Mouse (Mus musculus): ENCODE data around the gene Sos1.
"Not testable (repeated sequence)": the region's sequence is repeated elsewhere in the genome, so short reads cannot be mapped to it uniquely, and the experiment has no call there.

Gene Sos1

DNA sequence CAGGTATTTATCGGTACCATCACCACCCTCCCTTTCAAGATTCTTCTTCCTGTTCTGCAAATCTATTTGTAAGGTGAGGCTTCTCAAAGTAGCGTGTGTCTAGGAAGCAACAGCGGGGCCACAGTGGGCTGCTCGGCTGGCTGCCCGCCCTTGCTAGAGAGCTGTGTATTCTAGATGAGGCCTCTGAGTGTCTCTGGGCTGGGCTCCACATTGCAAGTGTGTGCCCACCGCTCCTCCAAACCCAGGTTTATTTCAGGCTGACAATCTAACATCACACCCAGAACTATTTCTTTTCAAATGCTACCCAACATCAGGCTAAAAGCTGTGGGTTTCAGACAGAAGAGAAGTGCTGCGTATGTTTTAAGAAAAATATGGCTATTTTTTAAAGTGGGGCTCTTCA is 54.1 kb downstream of the Sos1 start:
- no peak for DNase-seq (ENCODE audit: low read depth, low spot score)

DNA sequence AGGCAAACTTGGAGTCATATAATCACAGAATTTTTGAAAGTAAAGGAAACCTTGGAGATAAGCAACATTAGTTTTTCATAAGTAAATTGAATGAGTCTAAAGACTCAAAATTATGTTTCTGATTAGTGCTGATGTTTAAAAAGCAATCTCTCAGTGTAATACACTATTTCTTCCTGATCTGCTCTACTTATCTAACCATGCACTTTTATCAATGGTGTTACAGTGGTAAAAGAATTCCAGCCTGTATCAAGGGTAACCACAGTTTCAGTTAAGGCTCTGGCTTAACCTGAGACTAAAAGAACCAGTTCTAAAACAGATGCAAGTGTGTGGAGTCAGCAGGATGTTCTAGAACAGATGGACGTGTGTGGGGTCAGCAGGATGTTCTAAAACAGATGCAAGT is 59.3 kb downstream of the Sos1 start:
- no peak for DNase-seq (ENCODE audit: low read depth, low spot score)

DNA sequence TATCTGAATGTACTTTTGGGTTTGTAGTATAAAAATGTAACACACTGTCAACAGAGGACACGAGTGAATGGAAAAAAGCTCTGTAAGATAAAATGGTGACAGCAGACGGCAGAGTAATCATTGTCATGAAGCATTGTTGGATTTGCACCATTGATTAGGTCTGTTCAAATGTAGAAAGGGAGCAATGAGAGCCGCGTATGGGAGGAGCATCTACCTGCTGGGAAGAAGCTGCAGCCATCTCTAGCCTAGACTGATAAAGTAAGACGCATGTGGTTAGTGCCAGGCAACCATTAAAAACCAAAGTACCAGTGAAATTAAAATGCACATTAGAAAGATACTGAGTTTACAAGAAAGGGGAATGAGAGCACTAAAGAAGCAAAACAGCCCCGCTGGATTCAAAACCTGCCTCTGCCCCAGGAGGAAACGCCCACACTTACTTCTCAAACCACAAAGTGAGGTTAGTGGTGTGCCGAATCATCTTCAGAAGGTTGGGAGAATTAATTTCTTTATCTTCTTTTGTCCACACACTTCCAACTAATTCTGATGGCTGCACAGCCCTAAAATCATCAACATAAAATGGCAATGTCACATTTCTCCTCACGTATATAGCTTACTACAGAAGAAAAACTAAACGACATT is 61.6 kb downstream of the Sos1 start:
- DNase-seq (ENCODE audit: low read depth, low spot score): peak; percentile 36

DNA sequence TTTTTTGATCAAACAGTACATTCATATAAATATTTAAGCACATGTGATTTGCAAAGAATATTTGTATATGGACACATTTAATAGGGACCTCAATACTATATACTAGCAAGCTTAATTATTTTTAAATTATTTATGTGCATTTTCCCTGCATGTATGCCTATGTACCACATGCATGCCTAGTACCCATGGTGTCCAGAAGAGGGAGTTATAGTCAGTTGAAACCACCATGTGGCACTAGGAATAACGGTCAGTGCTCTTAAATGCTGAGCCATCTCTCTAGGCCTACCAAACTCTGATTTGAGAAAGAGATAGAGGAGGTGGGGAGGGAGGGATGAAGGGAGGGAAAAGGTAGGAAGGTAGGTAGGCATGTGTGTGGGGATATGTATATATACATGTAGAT is 69.1 kb downstream of the Sos1 start:
- DNase-seq (ENCODE audit: low read depth, low spot score): peak; percentile 42

DNA sequence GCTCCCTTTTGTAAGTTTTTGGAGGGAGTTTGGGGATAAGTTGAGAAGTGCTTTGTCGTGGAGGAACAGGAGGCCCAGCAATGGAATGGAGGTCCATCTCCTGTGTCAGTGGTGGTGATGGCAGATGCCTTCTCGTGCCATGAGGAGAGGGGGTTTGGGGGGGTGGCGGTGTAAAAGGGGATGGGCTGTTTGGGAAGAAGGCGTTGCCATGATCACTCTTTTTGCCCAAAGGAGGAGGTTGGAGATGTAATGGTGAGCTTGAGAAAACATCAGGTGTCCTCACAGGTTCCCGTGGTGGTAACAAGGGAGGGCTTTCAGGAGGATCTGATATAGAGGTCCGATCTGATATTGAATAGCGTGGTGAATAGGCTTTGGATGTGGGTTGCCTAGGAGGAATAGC is 82.0 kb downstream of the Sos1 start:
- no peak for DNase-seq (ENCODE audit: low read depth, low spot score)

DNA sequence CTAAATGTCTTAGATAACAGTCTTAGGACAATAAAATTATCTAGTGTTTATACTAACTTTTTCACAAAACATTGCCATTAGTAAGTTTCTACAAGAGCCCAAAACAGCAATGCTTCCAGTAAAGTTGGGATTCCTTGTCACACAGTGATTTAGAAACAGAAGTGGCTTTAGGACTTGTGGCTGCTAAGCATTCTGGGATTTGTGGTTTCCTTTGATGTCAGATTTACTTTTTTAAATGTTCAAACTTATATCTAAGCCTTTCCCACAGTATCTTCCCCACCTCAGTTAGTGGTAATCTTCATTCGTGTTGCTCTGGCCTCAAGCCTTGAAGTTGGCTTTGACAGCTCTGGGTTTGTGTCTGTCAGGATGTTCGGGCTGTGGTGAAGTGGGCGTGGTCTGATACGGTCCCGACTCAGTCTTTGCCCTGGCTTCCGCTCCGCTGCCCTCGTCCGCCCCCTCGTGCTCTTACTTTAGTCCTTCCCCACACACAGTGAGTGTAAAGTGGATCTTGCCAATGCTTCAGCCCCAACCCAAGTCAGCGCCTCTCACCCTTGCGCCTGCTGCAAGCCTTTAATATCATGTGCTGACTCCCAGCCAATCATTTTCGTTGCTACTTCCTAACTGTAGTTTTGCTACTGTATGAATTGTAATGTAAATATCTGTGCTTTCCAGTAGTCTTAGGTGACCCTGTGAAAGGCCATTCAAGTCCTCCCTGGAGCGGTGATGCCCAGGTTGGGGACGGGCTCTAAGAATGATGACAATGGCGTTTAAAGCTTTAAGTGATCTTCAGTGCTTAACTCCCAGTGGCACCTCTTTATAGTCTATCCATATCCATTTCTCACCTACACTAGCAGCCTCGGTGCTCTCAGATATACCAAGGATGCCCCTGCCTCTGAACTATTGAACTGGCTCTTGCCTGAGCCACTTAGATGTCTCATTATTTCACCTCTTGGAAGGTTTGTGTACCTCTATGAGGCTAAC is 88.5 kb downstream of the Sos1 start:
- peak; percentile 66 for DNase-seq (ENCODE audit: low read depth, low spot score)

DNA sequence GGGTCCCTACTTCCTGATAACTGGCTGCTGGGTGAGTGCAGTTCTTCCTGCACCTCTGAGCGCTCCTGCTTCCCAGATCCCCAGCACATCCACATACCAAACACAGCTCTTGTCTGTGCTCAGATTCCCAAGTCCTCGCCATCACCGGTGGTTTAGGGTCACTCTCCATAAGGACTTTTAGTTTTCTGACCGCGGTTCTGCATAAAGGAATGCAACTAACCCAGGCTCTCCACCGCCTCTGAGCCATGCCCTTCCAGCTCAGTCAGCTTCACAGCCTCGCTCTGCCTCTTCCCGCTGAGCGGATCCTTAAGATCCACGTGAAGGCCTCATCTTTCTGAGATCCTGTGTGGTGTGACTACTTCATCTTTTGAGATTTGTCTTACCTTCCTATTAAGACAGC is 90.2 kb downstream of the Sos1 start:
- no peak for DNase-seq (ENCODE audit: low read depth, low spot score)

DNA sequence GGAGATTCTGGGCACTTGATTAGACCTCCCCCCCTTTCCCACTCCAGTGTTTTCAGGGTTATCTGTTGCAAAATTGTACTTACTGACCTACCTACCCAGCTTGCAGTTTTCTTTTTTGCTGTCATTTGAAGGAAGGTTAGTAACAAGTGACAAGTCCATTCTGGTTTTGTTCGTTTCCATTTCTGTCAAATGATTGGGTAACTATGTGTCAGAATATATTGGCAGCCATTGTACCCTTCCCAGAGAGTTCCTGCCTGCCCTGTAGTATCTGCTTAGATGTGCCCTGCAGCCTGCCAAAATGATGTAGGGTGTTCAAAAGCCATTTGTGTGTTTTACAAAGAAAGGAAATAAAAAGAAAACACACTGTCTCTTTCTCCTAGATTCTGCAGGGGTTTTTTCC is 94.6 kb downstream of the Sos1 start:
- no peak for DNase-seq (ENCODE audit: low read depth, low spot score)

DNA sequence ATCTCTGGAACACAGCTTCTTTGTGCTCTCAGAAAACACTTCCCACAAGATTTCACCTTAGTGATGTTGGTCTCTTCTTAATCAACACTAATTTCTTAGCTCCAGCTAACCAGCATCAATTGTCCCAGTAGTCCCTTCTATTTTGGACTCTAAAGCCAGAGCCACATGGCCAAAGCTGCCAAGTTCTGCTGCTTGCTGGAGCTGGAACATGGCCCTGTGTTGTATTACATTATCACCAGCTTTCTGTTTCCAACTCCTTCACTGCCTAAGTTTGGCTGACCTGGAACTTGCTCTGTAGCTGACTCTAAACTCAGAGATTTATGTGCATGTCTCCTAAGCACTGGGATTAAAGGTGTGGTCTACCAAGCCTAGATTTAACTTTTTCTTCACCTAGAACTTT is 101.9 kb downstream of the Sos1 start:
- not testable (repeated sequence) for DNase-seq (ENCODE audit: low read depth, low spot score)

DNA sequence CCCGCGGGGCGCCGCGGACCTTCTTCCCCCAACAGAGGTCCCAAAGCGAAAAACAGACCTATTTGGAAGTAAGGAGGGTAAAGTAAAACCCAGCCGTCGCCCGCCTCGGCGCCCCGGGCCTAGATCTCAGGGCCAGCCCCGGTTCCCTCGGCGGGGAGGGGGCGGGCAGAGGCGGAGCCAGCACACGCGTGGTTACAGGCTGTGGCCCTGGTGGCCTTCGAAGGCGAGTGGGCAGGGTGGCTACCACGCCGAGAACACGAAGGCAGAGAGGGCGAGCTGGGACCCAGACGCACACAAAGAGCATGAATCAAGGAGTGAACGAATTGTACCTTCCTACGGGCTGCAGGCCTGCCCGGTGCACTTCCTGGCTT is 106.5 kb downstream of the Sos1 start:
- peak; percentile 67 for DNase-seq (ENCODE audit: low read depth, low spot score)

DNA sequence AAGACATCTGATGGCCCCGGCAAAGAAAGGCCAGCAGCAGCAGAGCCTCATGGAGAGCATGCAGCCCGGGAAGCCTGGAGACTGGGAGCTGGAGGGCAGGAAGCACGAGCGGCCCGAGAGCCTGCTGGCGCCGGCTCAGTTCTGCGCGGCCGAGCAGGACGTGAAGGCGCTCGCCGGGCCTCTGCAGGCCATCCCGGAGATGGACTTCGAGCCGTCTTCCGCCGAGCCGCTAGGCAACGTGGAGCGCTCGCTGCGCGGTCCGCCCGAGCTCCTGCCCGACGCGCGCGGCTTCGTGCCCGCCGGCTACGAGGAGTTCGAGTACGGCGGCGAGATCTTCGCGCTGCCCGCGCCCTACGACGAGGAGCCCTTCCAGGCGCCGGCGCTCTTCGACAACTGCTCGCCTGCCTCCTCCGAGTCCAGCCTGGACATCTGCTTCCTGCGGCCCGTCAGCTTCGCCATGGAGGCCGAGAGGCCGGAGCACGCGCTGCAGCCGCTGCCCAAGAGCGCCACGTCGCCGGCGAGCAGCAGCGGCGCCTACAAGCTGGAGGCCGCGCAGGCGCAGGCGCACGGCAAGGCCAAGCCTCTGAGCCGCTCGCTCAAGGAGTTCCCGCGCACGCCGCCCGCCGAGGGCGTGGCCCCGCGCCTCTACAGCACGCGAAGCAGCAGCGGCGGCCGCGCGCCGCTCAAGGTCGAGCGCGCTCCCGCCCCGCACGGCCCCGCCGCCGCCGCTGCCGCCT is 107.1 kb downstream of the Sos1 start, which contains the start of gene Gm10190:
Gene Gm10190 (minus strand): TSS at position 553 of the 737 bp plus-strand sequence.
- peak; percentile 88 for DNase-seq (ENCODE audit: low read depth, low spot score)

DNA sequence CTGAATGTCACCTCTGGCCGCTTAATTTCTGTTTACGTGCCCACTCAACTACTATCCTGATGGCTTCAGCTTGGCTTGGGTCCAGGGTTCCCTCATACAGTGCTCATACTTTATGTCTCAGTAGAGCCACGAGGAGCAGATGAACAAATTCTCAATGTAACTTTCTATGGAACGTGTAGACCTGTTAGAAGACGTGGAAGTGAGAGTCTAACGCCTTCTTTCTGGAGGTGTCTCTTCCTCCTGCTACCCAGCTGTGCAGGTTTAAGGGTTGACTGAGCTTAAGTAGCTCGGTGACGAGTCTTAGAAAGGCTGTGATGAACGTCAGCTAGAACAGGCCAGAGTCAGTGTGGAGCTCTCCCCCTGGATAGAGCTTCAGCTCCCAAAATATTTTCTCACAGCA is 111.6 kb downstream of the Sos1 start:
- DNase-seq (ENCODE audit: low read depth, low spot score): no peak

DNA sequence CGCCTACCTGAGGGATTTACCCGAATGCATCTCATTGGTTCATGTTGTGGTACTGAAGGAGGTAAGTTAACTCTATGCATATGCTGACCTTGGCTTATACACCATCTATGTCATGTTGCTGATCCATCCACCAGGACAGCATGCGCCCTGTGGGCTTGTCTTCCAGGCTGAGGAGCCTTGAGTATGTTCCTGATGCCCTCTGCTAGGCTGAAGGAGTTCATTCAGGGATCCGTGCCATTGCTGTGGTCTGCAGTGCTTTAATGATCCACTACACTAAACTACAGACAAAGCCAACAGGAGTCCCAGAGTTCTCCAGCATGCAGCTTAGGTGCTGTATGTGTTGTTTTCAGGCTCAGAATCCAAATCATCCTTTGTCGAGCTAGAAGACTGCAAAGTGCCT is 113.0 kb downstream of the Sos1 start:
- DNase-seq (ENCODE audit: low read depth, low spot score): no peak

DNA sequence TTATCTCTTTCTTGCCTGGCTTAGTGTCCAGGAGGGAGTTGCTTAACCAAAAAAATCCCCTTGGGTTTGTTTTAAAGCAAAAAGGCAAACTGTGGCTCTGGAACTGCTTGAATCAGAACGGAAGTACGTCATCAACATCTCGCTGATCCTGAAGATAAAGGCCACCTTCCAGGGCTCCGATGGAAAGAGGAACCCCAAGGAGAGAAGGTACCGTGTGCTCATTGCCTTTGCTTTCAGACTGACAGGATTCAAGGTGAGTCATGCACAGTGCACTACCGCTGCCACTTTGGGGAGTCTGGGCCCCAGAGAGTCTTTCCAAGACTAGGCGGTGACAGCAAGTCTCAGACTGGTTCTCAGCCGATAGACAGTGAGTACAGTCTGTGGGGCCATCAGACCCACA is 120.0 kb downstream of the Sos1 start:
- DNase-seq (ENCODE audit: low read depth, low spot score): no peak

DNA sequence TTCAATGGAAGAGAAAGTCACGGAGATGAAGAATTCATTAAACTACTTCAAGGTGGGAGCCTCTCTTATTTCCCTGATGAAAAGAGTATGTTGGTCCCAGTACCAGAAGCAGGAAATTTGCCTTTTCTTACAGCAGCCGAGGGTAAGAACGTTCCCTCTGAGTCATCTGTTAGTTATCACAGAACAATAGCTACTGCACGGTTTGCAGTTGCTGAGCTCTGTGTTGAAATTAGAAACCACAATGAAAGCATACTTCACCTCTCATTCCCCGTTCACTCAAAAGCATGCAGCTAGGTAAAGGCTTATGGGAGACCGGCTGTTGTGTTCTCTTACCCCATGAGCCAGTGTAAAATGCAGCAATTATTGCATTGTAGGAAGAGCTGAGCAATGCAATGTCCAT is 133.0 kb downstream of the Sos1 start:
- no peak for DNase-seq (ENCODE audit: low read depth, low spot score)

DNA sequence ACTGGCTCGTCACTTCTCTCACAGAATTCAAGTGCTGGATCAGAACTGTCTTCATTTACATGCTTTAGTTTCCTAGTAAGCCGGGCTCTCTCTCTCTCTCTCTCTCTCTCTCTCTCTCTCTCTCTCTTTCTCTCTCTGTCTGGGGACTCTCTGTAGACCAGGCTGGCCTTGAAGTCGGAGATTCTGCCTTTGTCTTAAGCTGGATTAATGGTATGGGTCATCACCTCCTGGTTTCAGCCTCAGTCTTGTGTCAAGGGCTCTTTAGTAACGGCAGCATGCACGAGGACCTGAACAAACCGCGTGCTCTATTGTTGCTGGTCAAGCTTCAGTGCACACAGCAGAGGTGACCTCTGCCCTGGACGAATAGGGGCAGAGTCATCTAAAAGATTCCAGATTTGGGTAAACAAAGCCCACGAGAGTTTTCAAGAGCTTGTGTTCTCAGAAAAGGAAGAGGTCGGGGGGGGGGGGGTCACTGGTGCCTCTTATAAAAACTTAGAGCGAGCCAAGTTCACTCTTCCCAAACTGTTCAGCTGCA is 133.6 kb downstream of the Sos1 start:
- no peak for DNase-seq (ENCODE audit: low read depth, low spot score)

DNA sequence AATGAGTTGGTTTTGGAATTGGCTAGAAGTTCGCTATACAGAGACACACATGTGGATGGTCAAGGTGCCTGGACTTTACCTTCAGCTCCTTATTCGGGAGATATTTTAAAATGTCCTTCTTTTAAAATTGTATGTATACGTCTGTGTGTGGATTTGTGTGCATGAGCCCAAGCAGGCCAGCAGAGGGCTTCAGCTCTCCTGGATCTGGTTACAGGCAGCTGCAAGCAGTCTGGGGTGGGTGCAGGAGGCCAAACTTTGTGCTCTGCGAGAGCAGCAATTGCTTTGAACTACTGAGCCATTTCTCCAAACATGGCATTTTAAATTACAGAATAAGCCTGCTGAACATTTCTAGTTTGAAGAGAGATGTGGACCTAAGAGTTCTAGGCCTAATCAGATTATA is 135.0 kb downstream of the Sos1 start:
- DNase-seq (ENCODE audit: low read depth, low spot score): peak; percentile 66

All from R1 (cell line).